Mouse (Mus musculus) kidney, adult 2 months (tissue): ENCODE measurements at regions not wholly inside any gene's neighbourhood (a gene's known extent, or its start where the extent isn't known, plus 50 kb on each side); places are given as distances from the start of the nearest gene placed in this dataset.

ENCODE experiments used
- DNase-seq: peaks from one replicate; pipeline ENCODE4 v3.0.0; 2021
- H3K27ac ChIP-seq: fragments of 200-500 bp; 2 replicates; pipeline ENCODE4 v1.5.1; 2012; ENCODE audit warnings: low read depth, low read length, control low read depth, inconsistent platforms; ENCODE audit not compliant: insufficient read depth
- H3K27me3 ChIP-seq: fragments of 200-500 bp; replicated peaks from 2 replicates; pipeline ENCODE4 v1.6.1; 2012; ENCODE audit warnings: mild to moderate bottlenecking, moderate library complexity, low read length, inconsistent platforms; ENCODE audit not compliant: control insufficient read depth, insufficient read depth
- H3K36me3 ChIP-seq: fragments of 200-500 bp; 2 replicates; pipeline ENCODE4 v1.6.1; 2012; ENCODE audit warnings: mild to moderate bottlenecking, moderate library complexity, low read length, inconsistent platforms; ENCODE audit not compliant: control insufficient read depth, insufficient read depth
- H3K4me1 ChIP-seq: fragments of 200-500 bp; 2 replicates; pipeline ENCODE4 v1.6.1; 2011; ENCODE audit warnings: low read length; ENCODE audit not compliant: control insufficient read depth, insufficient read depth
- H3K4me3 ChIP-seq: fragments of 200-500 bp; 2 replicates; pipeline ENCODE4 v1.5.1; 2011; ENCODE audit warnings: mild to moderate bottlenecking, low read depth, low read length, control low read depth; ENCODE audit not compliant: insufficient read depth
- CTCF ChIP-seq: fragments of 200-500 bp; conservative IDR thresholded peaks from 2 replicates; pipeline ENCODE4 v1.5.1; 2011; ENCODE audit warnings: low read depth, mild to moderate bottlenecking, control low read depth, low read length, moderate library complexity, mixed read lengths; ENCODE audit not compliant: insufficient read depth, insufficient read length
- POLR2A ChIP-seq: fragments of 200-500 bp; IDR thresholded peaks from one replicate; pipeline ENCODE4 v1.6.1; 2011; ENCODE audit warnings: low read depth, low read length, control low read depth
- WGBS: fragments of 180-500 bp; shearing (Covaris S2); methylation state at CpG from one replicate; pipeline ENCODE4 v1.1.7; 2018; 5-methylcytosine and 5-hydroxymethylcytosine counted together

GRCm38 (mm10) chr2:169389611-169390010, 197.9 kb downstream of the Gm11011 start:
- no peaks in the 10 kb centered on the region for H3K27me3 ChIP-seq
- WGBS = 90% methylated on average over 4 of the region's 4 CpGs
- no peak overlapping the region for H3K27ac ChIP-seq
- H3K36me3 ChIP-seq = no peaks in the 10 kb centered on the region
- no peak overlapping the region for H3K4me3 ChIP-seq
- no peaks in the 10 kb centered on the region for H3K4me1 ChIP-seq
- DNase-seq = no peak
- TF ChIP-seq CTCF (no peak), POLR2A (no peak)

- TF ChIP-seq POLR2A = no peak
- TF ChIP-seq CTCF = no peak
- H3K4me3 ChIP-seq = no peak overlapping the region
- 71% methylated on average over 8 of the region's 8 CpGs for WGBS
- DNase-seq = no peak
- no peaks in the 10 kb centered on the region for H3K4me1 ChIP-seq
- H3K27me3 ChIP-seq = no peaks in the 10 kb centered on the region
- no peak overlapping the region for H3K27ac ChIP-seq
- no peaks in the 10 kb centered on the region for H3K36me3 ChIP-seq
These were observed 199.0 kb downstream of the Gm11011 start for GRCm38 (mm10) chr2:169388569-169388968.

DNA sequence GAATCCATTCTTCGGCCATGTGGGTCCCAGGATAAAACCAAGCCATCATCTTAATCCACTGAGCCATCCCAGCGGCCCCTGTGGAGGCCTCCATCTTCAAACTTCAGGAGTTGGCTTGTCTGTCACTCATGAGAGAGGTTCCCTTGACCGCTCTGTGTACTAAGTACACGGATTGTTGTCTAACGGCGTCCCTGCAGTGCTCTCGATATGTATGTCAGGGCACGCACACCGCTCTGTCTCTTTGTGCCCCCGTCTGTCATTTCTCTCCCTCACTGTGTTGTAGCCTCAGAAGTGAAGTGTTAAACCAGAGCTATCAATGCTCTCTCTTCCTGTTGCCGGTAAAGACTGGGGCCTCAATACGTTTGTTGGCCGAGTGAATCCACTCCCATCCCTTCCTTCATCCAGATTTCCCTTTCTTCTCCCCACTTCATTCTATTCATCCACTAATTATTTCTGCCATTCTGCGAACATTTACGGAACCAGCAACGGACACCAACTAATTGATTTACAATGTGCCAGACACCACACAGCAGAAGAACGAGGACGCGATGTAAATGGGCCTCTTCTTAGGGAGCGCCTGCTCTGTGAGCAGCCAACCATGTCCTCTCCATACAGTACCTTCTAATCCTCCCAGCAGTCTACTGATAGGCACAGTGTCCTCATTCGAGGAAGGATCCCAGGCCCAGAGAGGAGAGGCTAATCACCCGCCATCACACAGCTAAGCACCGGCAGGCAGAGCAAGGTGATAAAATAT, 199.6 kb downstream of the Gm11011 start:
- no peak for TF ChIP-seq CTCF
- WGBS = 59% methylated on average over 23 of the region's 23 CpGs
- Histone ChIP-seq H3K4me3 (no peak overlapping the region), H3K27ac (no peak overlapping the region), H3K4me1 (no peaks in the 10 kb centered on the region), H3K27me3 (no peaks in the 10 kb centered on the region), H3K36me3 (no peaks in the 10 kb centered on the region)
- DNase-seq = no peak

DNA sequence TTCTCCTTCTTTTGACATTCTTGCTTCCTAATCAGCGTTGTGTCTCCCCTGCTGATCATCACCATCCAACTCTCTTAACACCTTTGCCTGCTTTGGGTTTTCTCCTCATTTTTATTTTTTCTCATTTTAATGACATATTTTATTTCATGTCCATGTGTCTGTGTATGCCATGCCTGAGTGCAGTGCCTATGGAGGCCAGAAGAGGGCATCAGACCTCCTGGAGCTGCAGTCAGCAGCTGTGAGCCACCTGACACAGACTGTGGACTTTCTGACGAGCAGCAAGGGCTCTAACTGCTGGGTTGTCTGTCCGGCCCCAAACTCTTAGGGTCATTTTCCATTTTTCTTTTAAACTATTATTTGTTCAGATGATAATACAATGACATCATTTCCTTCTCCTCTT, 203.8 kb downstream of the Gm11011 start:
- Histone ChIP-seq H3K4me3 (no peak overlapping the region), H3K27me3 (no peaks in the 10 kb centered on the region), H3K27ac (no peak overlapping the region), H3K4me1 (no peaks in the 10 kb centered on the region), H3K36me3 (no peaks in the 10 kb centered on the region)
- 98% methylated on average over 3 of the region's 3 CpGs for WGBS
- no peak for TF ChIP-seq POLR2A
- 0 out of 2 replicates have a peak, but pooled peaks have one; percentile 2 for TF ChIP-seq CTCF
- DNase-seq = no peak

- Histone ChIP-seq H3K4me1 (no peaks in the 10 kb centered on the region), H3K4me3 (no peak overlapping the region), H3K27me3 (no peaks in the 10 kb centered on the region), H3K27ac (no peak overlapping the region), H3K36me3 (no peaks in the 10 kb centered on the region)
- WGBS = 87% methylated on average over 7 of the region's 7 CpGs
- DNase-seq = no peak
- no peak for TF ChIP-seq CTCF
- no peak for TF ChIP-seq POLR2A
These were observed 214.5 kb downstream of the Gm11011 start for GRCm38 (mm10) chr2:169373069-169373468.

DNA sequence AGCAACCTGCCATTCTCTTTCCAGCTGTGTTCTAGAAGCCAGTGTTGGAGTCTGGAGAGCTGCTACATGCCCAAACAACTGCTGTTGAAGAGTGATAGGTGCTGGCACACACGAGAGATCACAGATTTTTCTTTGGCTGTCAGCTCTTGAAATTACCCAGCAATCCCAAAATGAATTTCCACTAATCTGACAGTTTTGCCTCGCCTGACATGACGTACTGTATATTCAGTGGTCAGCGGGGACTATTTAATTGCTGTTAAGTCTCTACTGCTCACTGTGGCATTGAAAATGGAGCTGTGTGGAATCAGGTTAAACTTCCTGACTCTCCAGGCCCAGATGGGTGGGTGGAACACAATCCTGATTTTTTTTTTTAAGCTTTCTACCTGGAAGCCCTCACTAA, 222.5 kb downstream of the Gm11011 start:
- Histone ChIP-seq H3K27me3 (no peaks in the 10 kb centered on the region; the same call in 1 of the 2 replicates), H3K36me3 (no peaks in the 10 kb centered on the region), H3K4me1 (no peaks in the 10 kb centered on the region), H3K4me3 (no peak overlapping the region), H3K27ac (no peak overlapping the region)
- no peak for DNase-seq
- WGBS = 46% methylated on average over 4 of the region's 4 CpGs
- no peak for TF ChIP-seq POLR2A

GRCm38 (mm10) chr2:169360272-169360671, 227.3 kb downstream of the Gm11011 start:
- no peaks in the 10 kb centered on the region for H3K4me1 ChIP-seq
- no peaks in the 10 kb centered on the region for H3K27me3 ChIP-seq
- TF ChIP-seq CTCF (peak; percentile 26; the same call in 1 of the 2 replicates), POLR2A (no peak)
- DNase-seq = no peak
- H3K27ac ChIP-seq = no peak overlapping the region
- WGBS = 18% methylated on average over 15 of the region's 15 CpGs
- no peak overlapping the region for H3K4me3 ChIP-seq
- H3K36me3 ChIP-seq = no peaks in the 10 kb centered on the region

DNA sequence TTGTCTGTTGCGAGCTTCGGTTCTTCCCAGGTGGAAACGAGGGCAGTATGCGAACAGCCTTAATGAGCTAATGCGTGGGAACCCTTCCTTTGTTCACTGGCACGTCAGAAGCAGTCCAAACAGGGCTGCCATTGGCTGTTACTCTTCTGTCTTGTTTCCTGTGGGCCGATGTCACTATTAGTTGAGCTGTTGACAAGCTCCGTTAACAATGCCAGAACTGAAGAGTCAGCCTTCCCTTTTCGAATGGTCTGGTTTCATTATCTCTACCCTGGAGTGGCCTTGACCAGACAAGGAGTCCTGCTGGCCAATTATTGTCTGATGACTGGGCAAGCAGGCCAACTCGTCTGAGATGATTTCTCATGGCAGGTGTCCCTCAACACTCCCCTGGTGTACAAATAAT, 230.1 kb downstream of the Gm11011 start:
- 85% methylated on average over 10 of the region's 10 CpGs for WGBS
- Histone ChIP-seq H3K4me1 (no peaks in the 10 kb centered on the region), H3K27ac (no peak overlapping the region), H3K27me3 (no peaks in the 10 kb centered on the region), H3K36me3 (no peaks in the 10 kb centered on the region), H3K4me3 (no peak overlapping the region)
- no peak for DNase-seq
- TF ChIP-seq POLR2A (no peak), CTCF (no peak)
